Mouse (Mus musculus) CD4-positive, CD25-positive, alpha-beta regulatory T cell, adult 9 weeks (primary cell): ENCODE results near the gene Wdr62. TPM values are rescaled to one million over a fixed set of nuclear protein-coding genes. Genes with fewer than 3 reads are reported as not detected.

Source experiments
- polyA plus RNA-seq: library from polyadenylated mRNA; unstranded; fragments of 100-300 nt; shearing (Covaris generic); gene quantifications from one replicate; pipeline ENCODE4 v1.2.1, GENCODE M21; 2017

Gene Wdr62
- 5.3 TPM for polyA plus RNA-seq

GRCm38 (mm10) chr7:30279951-30280669, at the start of gene Wdr62, which contains the start of gene Thap8:
Wdr62 (minus strand) TSS chr7:30280419.
Thap8 (plus strand) TSS chr7:30280094.

GRCm38 (mm10) chr7:30323795-30324194, 43.6 kb upstream of the Wdr62 start, which contains the start of gene Sdhaf1:
Sdhaf1 (minus strand) TSS chr7:30323895.

GRCm38 (mm10) chr7:30321539-30322284, 41.5 kb upstream of the Wdr62 start, which contains the start of gene E130208F15Rik:
E130208F15Rik (plus strand) TSS chr7:30321740.

GRCm38 (mm10) chr7:30314721-30315155, 34.5 kb upstream of the Wdr62 start, which contains the start of gene Syne4:
Syne4 (plus strand) TSS chr7:30314807.

DNA sequence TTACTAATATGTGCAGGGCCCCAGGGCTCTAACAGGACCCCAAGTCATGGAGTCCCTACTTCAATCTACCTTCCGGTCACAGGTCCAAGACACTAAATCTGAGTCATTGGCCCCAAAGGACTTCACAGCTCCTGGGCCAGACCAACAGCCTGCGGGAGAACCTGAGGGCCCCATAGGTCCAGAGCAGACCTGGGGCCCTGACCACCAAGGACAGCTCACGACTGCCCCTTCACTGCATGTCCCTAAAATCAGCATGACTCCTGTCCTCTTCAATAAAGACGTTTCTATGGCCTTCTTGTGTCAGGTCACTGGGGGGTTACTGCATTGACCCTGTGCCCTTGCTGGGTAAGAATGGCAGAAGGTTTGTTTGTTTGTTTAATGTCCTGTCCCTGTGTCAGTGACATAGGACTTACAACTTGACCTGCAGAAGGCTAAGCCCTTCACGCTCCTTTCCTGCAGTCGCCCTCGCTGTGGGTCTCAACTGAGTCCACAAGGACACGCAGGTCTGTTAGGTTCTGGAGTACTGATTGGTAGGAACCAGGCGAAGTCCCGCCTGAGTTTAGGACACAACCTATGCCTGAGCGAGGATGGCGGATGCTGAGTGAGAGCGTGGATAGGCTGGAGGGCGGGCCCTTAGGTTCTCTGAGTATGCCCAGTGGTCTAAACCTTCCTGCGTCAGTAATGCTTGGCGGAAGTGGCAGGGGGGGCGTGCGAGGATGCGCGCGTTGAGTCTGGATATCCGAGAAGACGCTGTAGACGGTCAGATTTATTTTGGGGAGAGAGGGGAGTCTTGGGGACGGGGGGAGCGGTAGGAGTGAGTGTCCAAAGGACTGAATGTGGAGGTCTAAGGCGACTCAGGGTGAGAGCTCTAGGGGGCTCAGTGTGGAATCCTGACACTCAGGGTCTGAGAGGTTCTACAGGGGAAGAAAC, 28.1 kb upstream of the Wdr62 start, which contains the start of gene Alkbh6:
TSS of gene Alkbh6 (plus strand) at position 642 of the 930 bp plus-strand sequence.

GRCm38 (mm10) chr7:30291215-30292131, 11.3 kb upstream of the Wdr62 start, which contains the start of gene Clip3:
Clip3 (plus strand) TSS chr7:30291728.

DNA sequence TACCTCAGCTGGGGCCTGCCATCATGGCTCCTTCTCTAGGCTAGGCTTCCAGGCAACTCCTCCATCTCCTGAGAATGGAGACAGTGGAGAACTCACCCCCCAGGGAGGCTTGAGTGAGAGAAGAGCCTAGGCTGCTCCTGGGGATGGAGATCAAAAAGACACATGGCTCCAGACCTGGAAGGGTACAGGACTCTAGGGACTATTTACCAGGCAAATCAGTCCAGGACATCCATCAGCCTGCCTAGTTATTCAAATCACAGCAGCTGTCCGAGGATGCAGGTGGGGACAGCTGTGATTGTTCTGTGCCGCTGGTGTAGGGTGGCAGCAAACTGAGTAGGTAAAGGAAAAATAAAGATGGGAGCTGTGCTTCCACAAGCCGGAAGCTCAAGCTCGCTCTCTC, 44.6 kb downstream of the Wdr62 start, which contains the start of gene Ovol3:
TSS of gene Ovol3 (minus strand) at position 101 of the 400 bp plus-strand sequence.

GRCm38 (mm10) chr7:30231669-30232454, 48.4 kb downstream of the Wdr62 start, which contains the start of the genes Polr2i and Tbcb:
Polr2i (plus strand) TSS chr7:30231948.
Tbcb (minus strand) TSS chr7:30232272.

DNA sequence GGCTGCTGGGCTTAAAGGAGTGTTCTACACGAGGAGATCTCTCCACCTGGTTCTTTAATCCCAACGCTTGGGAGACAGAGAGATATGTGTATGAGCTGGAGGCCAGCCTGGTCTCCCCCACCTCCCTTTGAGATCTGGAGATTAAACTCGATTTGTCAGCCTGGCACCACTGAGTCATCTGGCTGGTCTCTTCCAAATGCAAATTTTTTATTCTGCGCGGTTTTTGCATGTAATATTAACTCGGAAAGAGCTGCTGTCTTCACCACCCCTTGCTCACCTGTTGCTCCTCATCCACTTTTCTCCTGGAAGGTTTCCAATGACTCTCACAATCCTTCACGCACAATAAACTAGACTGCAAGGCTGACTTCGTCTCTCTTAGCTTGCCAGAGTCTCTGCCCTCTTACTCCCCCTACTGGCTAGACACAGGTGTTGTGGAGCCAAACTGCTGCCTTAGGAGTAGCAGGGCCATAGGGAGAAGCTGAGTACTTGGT, 81.7 kb downstream of the Wdr62 start, which contains the start of gene Capns1:
TSS of gene Capns1 (minus strand) at position 331 of the 491 bp plus-strand sequence.

Other genes with a start within 250 kb of the Wdr62 start
- gene Zfp14, start 229.0 kb downstream of the Wdr62 start, polyA plus RNA-seq: 7.1 TPM
- 13.1 TPM for gene Zfp82, start 207.5 kb downstream of the Wdr62 start, polyA plus RNA-seq
- gene Gm26920, start 190.0 kb downstream of the Wdr62 start, polyA plus RNA-seq: 2.0 TPM
- 14.8 TPM for gene Zfp566, start 189.9 kb downstream of the Wdr62 start, polyA plus RNA-seq
- 95.2 TPM for gene Zfp260, start 185.6 kb downstream of the Wdr62 start, polyA plus RNA-seq
- gene Zfp382, start 158.5 kb downstream of the Wdr62 start, polyA plus RNA-seq: 15.8 TPM
- 33.9 TPM for gene Zfp146, start 110.7 kb downstream of the Wdr62 start, polyA plus RNA-seq
- gene Cox7a1, start 96.3 kb downstream of the Wdr62 start, polyA plus RNA-seq: 1.5 TPM
- gene Capns1, start 81.6 kb downstream of the Wdr62 start, polyA plus RNA-seq: 74.4 TPM
- 69.2 TPM for gene Polr2i, start 48.5 kb downstream of the Wdr62 start, polyA plus RNA-seq
- gene Tbcb, start 48.1 kb downstream of the Wdr62 start, polyA plus RNA-seq: 134 TPM
- gene Ovol3, start 44.7 kb downstream of the Wdr62 start, polyA plus RNA-seq: not detected
- 0.69 TPM for gene Thap8, start 325 bp downstream of the Wdr62 start, polyA plus RNA-seq
- 4.2 TPM for gene Clip3, start 11.3 kb upstream of the Wdr62 start, polyA plus RNA-seq
- 157 TPM for gene Alkbh6, start 28.3 kb upstream of the Wdr62 start, polyA plus RNA-seq
- gene Syne4, start 34.4 kb upstream of the Wdr62 start, polyA plus RNA-seq: 13.5 TPM
- gene E130208F15Rik, start 41.3 kb upstream of the Wdr62 start, polyA plus RNA-seq: not detected
- gene Sdhaf1, start 43.5 kb upstream of the Wdr62 start, polyA plus RNA-seq: 7.4 TPM
- gene Lrfn3, start 82.4 kb upstream of the Wdr62 start, polyA plus RNA-seq: not detected
- 7.0 TPM for gene Tyrobp, start 133.3 kb upstream of the Wdr62 start, polyA plus RNA-seq
- 514 TPM for gene Hcst, start 139.4 kb upstream of the Wdr62 start, polyA plus RNA-seq
- 102 TPM for gene Nfkbid, start 141.3 kb upstream of the Wdr62 start, polyA plus RNA-seq
- 3.1 TPM for gene Aplp1, start 165.1 kb upstream of the Wdr62 start, polyA plus RNA-seq
- gene Kirrel2, start 177.3 kb upstream of the Wdr62 start, polyA plus RNA-seq: not detected
- not detected for gene Nphs1, start 177.9 kb upstream of the Wdr62 start, polyA plus RNA-seq
- gene Prodh2, start 213.2 kb upstream of the Wdr62 start, polyA plus RNA-seq: not detected